Mouse (Mus musculus): Measurements from ENCODE around the gene Obscn.
A peak's percentile ranks its signal among the peaks of the same experiment; 100 is the strongest.

Obscn gene

GRCm38 (mm10) chr11:58982471-58983097 lies 153.6 kb downstream of the Obscn start:
- DNase-seq (ENCODE audit: low spot score), result no peak

DNA sequence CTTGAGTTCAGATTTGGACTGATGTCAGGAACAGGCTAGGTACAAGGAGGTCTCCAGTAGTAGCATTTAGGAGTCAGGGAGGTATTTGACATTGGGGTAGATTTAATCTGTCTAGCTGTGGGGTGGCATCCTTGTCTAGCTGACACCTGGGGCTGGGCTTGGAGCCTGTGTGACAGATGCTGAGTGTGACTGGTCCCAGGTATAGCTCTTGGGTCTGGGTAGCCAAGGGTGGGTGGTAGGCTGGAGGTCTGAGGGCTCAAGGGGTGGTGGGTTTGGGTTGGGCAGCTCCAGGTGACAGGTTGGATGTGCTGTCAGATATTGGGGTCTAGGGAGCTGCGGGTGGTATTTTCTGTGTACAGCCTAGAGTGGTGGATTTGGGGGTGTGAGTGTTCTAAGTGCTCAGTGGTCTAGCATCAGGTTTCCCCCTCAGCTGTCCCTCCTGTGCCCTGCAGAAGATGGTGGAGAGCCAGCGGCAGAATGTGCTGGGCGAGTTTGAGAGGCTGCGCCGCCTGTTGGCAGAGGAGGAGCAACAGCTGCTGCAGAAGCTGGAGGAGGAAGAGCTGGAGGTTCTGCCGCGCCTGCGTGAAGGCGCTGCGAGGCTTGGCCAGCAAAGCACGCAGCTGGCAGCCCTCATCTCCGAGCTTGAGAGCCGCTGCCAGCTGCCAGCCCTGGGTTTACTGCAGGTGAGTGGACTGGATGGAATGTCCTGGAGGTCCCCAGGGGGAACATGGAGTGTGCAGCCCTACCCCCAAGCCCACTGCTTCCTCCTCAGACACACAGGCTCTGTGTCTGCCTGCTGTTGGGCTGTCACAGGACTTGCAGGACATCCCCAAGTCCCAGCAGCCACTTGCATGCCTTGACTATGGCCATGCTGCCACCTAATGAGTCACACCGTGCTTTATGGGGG lies 154.4 kb downstream of the Obscn start:
- DNase-seq (ENCODE audit: low spot score), result peak; percentile 78

DNA sequence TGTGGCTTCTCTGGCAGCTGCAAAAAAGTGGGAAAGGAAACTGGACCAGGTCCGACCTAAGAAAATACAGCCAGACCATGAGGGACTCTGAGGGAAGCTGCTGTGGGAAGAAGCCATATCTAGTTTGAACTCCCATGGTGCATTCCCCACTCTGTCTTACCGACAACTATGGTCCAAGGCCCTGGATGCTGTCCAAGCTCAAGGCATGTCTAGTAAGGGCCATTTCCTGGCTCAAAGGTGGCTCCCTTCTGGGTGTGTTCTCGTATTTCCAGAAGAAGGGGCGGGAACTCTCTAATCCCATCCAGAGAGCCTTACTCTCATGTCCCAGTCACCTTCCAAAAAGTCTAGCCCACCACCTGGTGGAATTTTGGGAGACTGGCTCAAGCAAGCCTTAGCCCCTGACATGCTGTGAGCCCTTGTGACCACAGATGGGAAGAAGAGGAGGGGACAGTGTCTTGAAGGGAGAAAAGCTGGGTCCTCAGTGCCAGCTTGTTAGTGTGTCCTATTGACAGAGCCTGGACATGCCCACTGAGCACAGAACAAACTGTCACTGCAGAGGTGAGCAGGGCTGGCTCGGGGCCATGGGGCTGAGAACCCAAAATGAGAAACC lies 155.7 kb downstream of the Obscn start:
- DNase-seq (ENCODE audit: low spot score), result no peak

GRCm38 (mm10) chr11:58979661-58980060 lies 156.5 kb downstream of the Obscn start:
- no peak for DNase-seq (ENCODE audit: low spot score)

DNA sequence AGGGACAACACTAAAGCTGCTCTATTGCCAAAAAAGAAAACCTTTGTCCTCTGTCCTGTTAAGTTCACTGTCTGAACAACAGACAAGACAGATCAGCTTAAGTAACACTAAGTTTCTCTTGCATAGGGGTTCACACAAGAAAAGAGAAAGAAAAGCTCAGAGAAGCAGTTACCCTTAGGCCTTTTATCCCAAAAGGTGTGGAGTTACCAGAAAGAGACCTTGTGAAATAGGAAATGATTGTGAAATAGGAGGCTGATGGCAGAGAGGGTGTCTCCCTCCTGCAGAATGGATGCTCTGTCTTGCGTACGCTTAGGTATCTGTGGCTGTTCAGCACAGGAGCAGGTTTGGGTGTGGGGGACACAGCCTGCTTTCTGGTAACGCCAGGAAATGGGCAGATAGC lies 157.0 kb downstream of the Obscn start:
- DNase-seq (ENCODE audit: low spot score), result no peak

- DNase-seq (ENCODE audit: low spot score), result no peak
Observed at GRCm38 (mm10) chr11:58978706-58979030, 157.5 kb downstream of the Obscn start.

DNA sequence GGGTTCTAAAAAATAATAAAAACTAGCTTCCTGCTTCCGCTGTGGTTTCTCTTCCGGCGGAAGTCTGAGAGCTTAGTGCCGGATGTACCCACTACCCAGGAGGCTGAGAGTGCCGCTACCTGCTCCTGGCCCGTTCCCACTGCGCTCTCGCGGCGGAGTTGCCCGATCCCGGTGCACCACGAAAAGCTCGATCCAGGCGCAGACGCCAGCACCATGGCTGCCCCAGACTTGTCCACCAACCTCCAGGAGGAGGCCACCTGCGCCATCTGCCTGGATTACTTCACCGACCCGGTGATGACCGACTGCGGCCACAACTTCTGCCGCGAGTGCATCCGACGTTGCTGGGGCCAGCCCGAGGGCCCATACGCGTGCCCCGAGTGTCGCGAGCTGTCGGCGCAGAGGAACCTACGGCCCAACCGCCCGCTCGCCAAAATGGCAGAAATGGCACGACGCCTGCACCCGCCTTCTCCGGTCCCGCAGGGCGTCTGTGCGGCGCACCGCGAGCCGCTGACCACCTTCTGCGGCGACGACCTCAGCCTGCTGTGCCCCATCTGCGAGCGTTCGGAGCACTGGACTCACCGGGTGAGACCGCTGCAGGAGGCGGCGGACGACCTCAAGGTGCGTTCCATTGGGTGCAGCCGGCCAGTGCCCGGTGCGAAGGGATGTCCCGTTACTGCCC lies 158.0 kb downstream of the Obscn start, which contains the start of gene Trim11:
Trim11 (plus strand) TSS at position 67 of the 679 bp plus-strand sequence.
- peak; percentile 60 for DNase-seq (ENCODE audit: low spot score)

GRCm38 (mm10) chr11:58977607-58978026 lies 158.6 kb downstream of the Obscn start:
- no peak for DNase-seq (ENCODE audit: low spot score)

GRCm38 (mm10) chr11:58977150-58977549 lies 159.1 kb downstream of the Obscn start:
- no peak for DNase-seq (ENCODE audit: low spot score)

GRCm38 (mm10) chr11:58974414-58974813 lies 161.8 kb downstream of the Obscn start:
- no peak for DNase-seq (ENCODE audit: low spot score)

GRCm38 (mm10) chr11:58971796-58972195 lies 164.4 kb downstream of the Obscn start:
- DNase-seq (ENCODE audit: low spot score), result no peak

- no peak for DNase-seq (ENCODE audit: low spot score)
Observed at GRCm38 (mm10) chr11:58970831-58971530, 165.2 kb downstream of the Obscn start.

DNA sequence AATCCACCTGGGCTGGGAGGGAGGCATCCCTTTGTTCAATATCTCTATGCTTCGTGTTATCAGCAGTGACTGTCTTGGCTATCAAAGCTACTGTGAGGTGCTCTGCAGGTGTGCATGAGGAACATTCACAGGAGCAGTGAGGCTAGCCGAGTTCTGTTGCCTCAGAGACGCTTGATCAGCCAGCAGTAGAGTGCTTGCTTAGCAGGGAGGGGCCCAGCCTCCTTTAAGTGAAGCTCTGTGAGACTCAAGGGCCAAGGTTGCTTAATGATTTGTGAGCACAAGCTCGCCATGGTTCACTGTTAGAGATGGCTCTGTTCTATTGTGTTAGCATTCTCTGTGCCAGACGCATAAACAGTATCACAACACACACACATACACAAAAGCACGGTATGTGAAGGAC lies 166.5 kb downstream of the Obscn start:
- no peak for DNase-seq (ENCODE audit: low spot score)

DNA sequence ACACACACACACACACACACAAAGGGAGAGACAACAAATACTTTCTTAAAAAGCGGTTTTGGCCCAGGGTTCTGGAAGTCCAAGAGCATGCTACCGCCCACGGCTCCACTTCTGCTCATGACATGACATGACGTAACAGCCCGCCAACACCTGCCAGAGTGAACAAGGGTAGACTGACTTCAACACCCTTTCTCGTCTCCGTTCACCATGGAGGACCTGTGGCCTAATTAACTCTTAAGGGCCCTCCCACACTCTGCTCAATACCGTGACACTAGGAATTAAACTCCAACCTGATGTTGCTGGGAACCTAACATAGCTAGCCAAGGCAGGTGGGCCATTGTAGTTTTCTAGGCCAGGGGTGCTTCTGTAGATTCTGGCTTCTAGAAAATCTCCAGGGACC lies 167.2 kb downstream of the Obscn start:
- no peak for DNase-seq (ENCODE audit: low spot score)

- no peak for DNase-seq (ENCODE audit: low spot score)
Observed at GRCm38 (mm10) chr11:58968551-58968950, 167.7 kb downstream of the Obscn start.

- DNase-seq (ENCODE audit: low spot score), result no peak
Observed at GRCm38 (mm10) chr11:58967346-58967745, 168.9 kb downstream of the Obscn start.

DNA sequence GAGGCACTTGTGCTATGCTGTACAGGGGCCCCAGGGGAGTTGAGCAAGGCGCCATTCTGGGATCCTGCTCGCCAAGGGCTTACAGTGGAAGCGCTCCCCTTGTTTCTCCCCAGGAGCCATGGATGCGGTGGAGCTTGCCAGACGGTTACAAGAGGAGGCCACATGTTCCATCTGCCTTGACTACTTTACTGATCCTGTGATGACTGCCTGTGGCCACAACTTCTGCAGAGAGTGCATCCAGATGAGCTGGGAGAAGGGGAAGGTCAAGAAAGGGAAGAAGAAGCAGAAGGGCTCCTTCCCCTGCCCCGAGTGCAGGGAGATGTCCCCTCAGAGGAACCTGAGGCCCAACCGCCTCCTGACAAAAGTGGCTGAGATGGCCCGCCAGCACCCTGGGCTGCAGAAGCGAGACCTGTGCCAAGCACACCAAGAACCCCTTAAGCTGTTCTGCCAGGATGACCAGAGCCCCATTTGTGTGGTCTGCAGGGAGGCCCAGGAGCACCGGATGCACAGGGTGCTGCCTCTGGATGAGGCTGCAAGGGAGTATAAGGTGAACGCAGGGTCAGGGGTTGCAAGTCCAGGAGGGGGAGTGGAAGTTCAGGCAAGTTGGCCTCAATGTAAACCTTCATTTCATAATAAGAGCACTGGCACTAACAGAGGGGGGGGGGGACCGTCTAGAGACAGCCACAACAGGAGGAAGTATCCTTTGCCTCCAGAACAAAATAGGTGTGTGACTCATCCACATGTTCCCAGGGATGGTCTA lies 171.0 kb downstream of the Obscn start:
- DNase-seq (ENCODE audit: low spot score), result no peak

- DNase-seq (ENCODE audit: low spot score), result no peak
Observed at GRCm38 (mm10) chr11:58964216-58964615, 172.0 kb downstream of the Obscn start.

GRCm38 (mm10) chr11:58963543-58963942 lies 172.7 kb downstream of the Obscn start:
- DNase-seq (ENCODE audit: low spot score), result no peak

DNA sequence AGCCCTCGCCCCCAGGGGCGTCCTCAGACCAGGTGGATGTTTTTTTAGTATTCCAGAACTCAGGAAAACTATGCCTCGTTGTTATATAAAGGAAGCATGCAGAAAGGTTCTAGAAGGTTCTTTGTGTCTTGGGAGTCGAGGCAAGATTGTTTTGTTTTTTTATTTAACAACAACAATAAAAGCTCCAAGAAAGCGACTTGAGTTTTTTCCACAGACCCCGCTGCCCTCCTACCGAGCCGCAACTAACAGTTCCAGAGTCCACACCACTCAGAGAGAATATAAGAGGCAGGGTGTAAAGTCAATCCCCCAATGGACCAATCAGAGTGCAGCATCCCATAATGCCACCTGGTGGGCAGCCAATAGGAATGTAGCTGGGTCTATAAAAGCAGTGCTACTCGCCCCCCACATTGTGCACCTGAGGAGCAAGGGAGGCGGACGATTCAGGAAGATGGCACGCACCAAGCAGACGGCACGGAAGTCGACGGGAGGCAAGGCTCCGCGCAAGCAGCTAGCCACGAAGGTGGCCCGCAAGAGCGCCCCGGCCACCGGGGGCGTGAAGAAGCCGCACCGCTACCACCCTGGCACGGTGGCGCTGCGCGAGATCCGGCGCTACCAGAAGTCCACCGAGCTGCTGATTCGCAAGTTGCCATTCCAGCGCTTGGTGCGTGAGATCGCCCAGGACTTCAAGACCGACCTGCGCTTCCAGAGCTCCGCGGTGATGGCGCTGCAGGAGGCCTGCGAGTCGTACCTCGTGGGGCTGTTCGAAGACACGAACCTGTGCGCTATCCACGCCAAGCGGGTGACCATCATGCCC lies 174.6 kb downstream of the Obscn start:
- DNase-seq (ENCODE audit: low spot score), result no peak
